Mouse (Mus musculus): ENCODE data around the gene Rd3.
A peak's percentile ranks its signal among the peaks of the same experiment; 100 is the strongest.

Rd3 gene

DNA sequence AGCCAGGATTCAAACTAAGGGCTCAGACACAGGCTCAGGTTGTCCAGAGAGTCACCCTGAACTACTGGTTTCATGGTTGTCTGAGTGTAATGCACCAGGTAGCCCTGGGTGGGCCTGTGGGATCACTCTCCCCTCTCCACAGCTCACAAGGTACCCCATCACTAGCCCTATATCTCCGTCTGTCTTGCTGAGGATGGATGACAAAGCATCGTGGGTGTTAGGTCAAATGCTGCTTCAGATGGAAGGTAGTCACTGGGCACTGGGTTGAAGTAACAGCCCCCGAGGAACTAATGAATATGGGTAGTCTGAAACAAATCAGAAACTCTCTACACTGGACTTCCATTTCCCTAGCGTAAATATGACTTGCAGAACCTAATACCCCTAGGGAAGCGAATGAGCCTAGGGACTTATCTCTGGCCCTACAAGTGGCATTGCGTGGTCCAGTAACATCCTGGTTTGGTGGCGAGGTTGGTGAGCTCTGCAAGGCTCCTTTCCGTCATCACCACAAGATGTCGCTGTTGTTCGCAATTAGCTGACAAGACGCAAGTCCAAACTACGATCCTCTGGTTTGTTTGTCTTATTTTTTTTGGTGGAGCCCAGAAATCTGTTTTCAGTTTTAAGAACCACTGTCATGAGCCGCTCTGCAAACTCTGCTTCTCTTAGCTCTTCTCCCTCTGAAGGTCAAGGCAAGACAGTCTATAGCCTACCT is 12.2 kb upstream of the Rd3 start:
- peak; percentile 59 for DNase-seq

- DNase-seq: no peak
These were observed 7.2 kb upstream of the Rd3 start for GRCm38 (mm10) chr1:191969939-191970338.

GRCm38 (mm10) chr1:191974509-191975405 is 2.4 kb upstream of the Rd3 start:
- no peak for DNase-seq

DNA sequence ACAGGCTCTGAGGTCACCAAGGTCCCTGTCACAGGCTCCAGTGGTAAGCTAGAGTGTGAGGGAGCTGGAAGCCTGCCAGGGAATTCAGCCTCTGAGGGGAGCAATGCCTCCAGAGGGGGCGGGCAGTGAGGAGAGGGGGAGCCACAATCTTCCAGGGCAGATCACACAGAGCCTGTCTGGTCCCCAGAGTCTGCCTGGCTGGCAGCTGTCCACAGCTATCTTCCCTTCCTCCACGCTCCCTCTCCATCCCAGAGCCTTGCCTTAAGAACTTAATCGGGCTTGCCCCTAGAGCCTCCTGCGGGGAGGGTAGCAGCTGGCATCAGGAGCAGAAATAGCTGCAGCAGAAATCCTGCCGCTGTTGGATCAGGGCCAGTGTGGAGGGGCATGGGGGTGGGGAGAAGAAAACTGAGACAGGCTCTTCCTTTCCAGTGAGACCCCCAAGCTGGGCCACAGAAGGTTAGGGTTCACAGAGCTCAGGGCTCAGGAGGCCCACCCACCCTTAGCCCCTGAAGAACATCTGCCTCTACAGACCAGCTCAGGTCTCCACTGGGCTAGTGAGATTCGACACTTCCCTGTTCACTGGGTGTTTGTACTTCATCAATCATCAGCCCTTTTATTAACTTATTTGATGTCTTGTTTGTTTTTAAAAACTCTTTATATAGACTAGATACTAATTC is 4.4 kb downstream of the Rd3 start:
- DNase-seq: no peak

GRCm38 (mm10) chr1:191986674-191987480 is 9.7 kb downstream of the Rd3 start:
- DNase-seq: no peak

DNA sequence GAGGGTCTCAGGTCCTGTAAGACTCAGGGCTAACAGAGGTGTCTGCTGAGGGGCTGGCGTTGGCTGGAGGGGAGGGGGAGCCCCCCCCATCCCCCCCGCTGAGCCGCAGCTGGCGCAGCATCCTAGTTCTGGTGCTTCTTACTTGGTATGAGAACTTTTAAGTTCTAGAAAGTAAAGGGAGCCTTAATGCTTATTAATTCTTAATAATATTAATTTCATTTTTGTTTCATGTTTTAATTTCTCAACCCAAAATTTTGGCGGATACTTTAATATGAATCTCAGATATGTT is 10.3 kb downstream of the Rd3 start:
- no peak for DNase-seq

DNA sequence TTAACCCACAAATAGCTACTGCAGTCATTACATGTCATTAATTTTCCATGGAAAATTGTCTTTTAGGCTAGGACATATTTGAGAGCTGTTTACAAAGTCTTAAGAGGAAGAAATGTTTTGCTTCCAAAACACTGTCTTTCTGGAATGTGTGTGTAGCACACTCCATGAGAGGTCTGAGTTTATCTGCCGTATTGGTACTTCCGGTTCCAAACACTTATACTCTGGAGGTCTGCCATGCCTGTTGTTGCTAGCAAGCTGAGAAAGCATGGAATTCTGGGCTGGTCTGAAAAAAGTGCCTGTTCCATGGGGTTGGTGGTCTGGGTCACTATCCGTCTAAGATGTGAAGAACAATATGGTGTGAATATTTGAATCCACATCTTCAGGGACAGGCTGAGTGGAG is 11.5 kb downstream of the Rd3 start:
- no peak for DNase-seq

DNA sequence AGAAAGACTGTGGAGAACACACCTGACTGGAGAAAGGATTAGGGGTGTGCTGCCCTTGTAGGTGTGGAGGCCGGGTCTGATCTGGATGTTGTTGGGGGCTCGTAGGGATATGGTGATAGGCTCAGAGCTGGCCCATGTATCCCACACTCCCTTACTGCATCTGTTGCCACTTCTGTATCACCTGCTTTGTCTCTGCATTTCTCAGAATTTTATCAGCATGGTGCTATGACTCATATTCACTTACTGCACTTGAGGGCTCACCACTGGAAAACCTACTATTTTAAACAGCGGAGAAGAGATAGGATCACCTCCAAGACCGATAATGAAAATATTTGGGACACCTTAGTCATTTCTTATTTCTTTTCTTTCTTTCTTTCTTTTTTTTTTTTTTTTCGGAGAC is 11.9 kb downstream of the Rd3 start:
- no peak for DNase-seq

DNA sequence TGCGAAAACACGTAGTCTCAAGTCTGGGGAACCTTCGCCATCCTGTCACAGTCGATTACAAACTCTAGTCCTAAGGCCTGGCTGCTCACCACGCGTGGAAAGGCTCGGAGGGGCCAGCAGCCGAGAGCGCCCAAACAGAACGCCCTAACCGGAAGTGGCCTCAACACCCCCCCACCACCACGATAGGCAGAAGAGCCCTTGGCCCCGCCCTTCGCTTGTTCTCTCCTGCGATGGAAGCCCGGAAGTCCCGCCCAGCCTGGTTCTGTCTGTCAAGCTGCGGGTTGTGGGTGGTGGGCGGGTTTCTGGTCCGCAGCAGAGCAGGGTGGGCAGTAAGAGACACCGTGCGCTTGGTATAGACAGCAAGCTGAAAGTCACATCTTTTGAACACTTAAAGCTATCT is 12.8 kb downstream of the Rd3 start:
- peak; percentile 92 for DNase-seq

- DNase-seq: no peak
These were observed 15.0 kb downstream of the Rd3 start for GRCm38 (mm10) chr1:191992040-191992780.

GRCm38 (mm10) chr1:191994476-191994875 is 17.3 kb downstream of the Rd3 start:
- no peak for DNase-seq

DNA sequence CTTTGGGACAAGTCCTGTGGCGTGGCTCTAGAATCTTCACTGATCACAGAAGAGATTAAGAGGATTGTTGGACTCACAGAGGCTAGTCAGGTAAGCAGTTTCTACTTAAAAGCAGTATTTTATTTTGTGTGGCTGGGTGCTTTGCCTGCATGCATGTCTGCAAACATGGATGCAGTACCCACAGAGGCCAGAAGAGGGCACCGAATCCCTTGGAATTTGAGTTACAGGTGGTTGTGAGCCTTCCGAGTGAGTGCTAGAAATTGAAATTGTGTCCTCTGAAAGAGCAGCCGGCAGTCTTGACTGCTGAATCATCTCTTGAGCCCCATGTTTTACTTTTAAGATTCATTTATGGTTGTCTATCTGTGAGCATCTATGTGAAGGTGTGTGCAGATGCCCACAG is 18.3 kb downstream of the Rd3 start:
- peak; percentile 12 for DNase-seq

- DNase-seq: no peak
These were observed 18.7 kb downstream of the Rd3 start for GRCm38 (mm10) chr1:191995916-191996315.

DNA sequence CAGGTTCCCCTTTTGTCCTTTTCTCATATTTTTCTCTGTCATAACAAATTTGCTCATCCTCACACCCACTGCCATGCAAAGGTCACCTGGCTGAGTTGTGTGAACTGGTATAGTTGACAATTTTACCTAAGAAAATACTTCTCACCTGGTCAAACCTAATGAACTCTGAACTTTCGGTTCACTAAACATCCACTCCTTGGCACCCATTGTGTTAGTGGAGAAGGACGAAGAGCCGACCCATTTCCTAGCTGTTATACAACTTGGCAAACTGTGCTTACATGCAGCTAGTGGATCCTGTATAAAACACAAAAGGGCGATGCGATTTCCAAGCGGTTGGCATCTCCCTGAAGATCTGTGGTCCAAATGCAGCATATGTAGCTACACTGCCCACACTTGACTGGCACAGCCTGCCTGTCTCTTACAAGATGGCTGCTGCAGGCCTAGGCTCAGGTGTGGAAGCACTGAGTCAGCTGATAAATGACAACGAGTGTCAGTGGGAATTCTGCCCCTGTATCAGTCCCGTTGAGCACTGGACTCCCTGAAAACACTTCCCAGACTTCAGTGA is 19.5 kb downstream of the Rd3 start:
- DNase-seq: no peak

DNA sequence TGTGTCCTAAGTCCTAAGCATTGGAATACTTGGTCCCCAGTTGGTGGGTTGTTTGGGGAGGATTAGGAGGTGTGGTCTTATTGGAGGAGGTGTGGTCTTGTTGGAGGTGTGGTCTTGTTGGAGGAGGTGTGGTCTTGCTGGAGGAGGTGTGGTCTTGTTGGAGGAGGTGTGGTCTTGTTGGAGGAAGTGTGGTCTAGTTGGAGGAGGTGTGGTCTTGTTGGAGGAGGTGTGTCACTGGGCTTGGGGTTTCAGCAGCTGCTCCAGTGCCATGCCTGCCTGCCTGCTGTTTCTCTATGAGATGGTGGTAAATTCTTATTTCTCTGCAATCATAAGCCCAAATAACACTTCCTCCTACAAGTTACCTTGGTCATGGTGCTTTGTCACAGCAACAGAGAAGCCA is 21.9 kb downstream of the Rd3 start:
- DNase-seq: no peak

All from cerebellum, adult 11 months (tissue).